Mouse (Mus musculus) stomach, postnatal 0 days (tissue): Measurements from ENCODE around the gene 1700016D06Rik. TPM values are rescaled to one million over a fixed set of nuclear protein-coding genes. Genes with fewer than 3 reads are reported as not detected.

Source experiments
- ATAC-seq: fragments of 200-750 bp; cut with Nextera tagmentation; 2 replicates; pipeline ENCODE4 v1.8.0; 2017; ENCODE audit not compliant: low FRiP score, low TSS enrichment
- DNase-seq: peaks from one replicate; pipeline ENCODE4 v3.0.0-alpha.2; 2016; ENCODE audit warnings: low spot score
- H3K27ac ChIP-seq: fragments of 300-500 bp; sonication (generic); replicated peaks from 2 replicates; pipeline ENCODE4 v1.5.1; 2014; ENCODE audit warnings: mild to moderate bottlenecking, control low read depth
- H3K27me3 ChIP-seq: fragments of 300-500 bp; sonication (generic); 2 replicates; pipeline ENCODE4 v1.6.1; 2014; ENCODE audit warnings: low read length; ENCODE audit not compliant: control insufficient read depth, insufficient read depth
- H3K36me3 ChIP-seq: fragments of 300-500 bp; sonication (generic); 2 replicates; pipeline ENCODE4 v1.6.1; 2014; ENCODE audit warnings: low read length, mixed read lengths; ENCODE audit not compliant: control insufficient read depth, insufficient read depth
- H3K4me1 ChIP-seq: fragments of 300-500 bp; sonication (generic); replicated peaks from 2 replicates; pipeline ENCODE4 v1.6.1; 2014; ENCODE audit warnings: antibody characterized with exemption; ENCODE audit not compliant: control insufficient read depth, insufficient read depth
- H3K4me2 ChIP-seq: fragments of 300-500 bp; sonication (generic); replicated peaks from 2 replicates; pipeline ENCODE4 v1.6.1; 2014; ENCODE audit warnings: low read depth, mild to moderate bottlenecking, control low read depth, moderate library complexity
- H3K4me3 ChIP-seq: fragments of 300-500 bp; sonication (generic); 2 replicates; pipeline ENCODE4 v1.5.1; 2014; ENCODE audit warnings: low read depth, low read length, control low read depth
- H3K9ac ChIP-seq: fragments of 300-500 bp; sonication (generic); 2 replicates; pipeline ENCODE4 v1.6.1; 2014; ENCODE audit warnings: mild to moderate bottlenecking, low read length, control low read depth, mixed read lengths
- H3K9me3 ChIP-seq: fragments of 300-500 bp; sonication (generic); 2 replicates; pipeline ENCODE4 v1.6.1; 2016; ENCODE audit warnings: low read length; ENCODE audit not compliant: control insufficient read depth
- CTCF ChIP-seq: IDR thresholded peaks from 2 replicates; pipeline ENCODE4 v1.5.1; 2016; ENCODE audit warnings: antibody characterized with exemption, low read depth, mild to moderate bottlenecking, moderate library complexity
- EP300 ChIP-seq: optimal IDR thresholded peaks from 2 replicates; pipeline ENCODE3; 2016; ENCODE audit warnings: antibody characterized with exemption
- WGBS: fragments of 180-500 bp; shearing (Covaris S2); extraction: QIAGEN DNeasy Blood & Tissue Kit; methylation state at CpG from one replicate; pipeline ENCODE4 v1.1.7; 2014; 5-methylcytosine and 5-hydroxymethylcytosine counted together
- microRNA-seq: library from miRNA; unstranded; fragments of <30 nt; microRNA quantifications from one replicate; pipeline ENCODE4, GENCODE M21; 2016
- polyA plus RNA-seq: library from polyadenylated mRNA; unstranded; fragments of >200 nt; fragmentation: Nextera tagmentation; extraction: Ambion mirVana; gene quantifications from 2 replicates; pipeline ENCODE4 v1.2.1, GENCODE M21; 2015

The 1700016D06Rik gene
- polyA plus RNA-seq, 1 experiment from 2014 or later, result not detected

- peak; percentile 60 for DNase-seq
- TF ChIP-seq CTCF, result peak; percentile 88
- no peak for TF ChIP-seq EP300
- Histone ChIP-seq H3K4me1 (no peaks in the 10 kb centered on the region), H3K27me3 (no peaks in the 10 kb centered on the region), H3K9ac (no peak overlapping the region), H3K27ac (no peak overlapping the region), H3K9me3 (no peaks in the 10 kb centered on the region), H3K36me3 (peaks cover 31% of the 10 kb centered on the region), H3K4me2 (no peak overlapping the region), H3K4me3 (no peak overlapping the region)
- WGBS, result 7% methylated on average over 1 of the region's 1 CpGs
- ATAC-seq, result no peak
Measured at GRCm38 (mm10) chr8:11616294-11616693, 84.6 kb downstream of the 1700016D06Rik start.

GRCm38 (mm10) chr8:11614126-11614835, 86.6 kb downstream of the 1700016D06Rik start:
- Histone ChIP-seq H3K9me3 (no peaks in the 10 kb centered on the region), H3K4me3 (no peak overlapping the region), H3K36me3 (peaks cover 29% of the 10 kb centered on the region), H3K27ac (no peak overlapping the region), H3K4me2 (no peak overlapping the region), H3K4me1 (no peaks in the 10 kb centered on the region), H3K27me3 (no peaks in the 10 kb centered on the region), H3K9ac (no peak overlapping the region)
- no peak for TF ChIP-seq EP300
- no peak for TF ChIP-seq CTCF
- 79% methylated on average over 6 of the region's 6 CpGs for WGBS
- ATAC-seq (no peak), DNase-seq (no peak)

GRCm38 (mm10) chr8:11608848-11609247, 92.0 kb downstream of the 1700016D06Rik start:
- no peaks in the 10 kb centered on the region for H3K9me3 ChIP-seq
- no peak for TF ChIP-seq CTCF
- H3K27me3 ChIP-seq, result no peaks in the 10 kb centered on the region
- no peak overlapping the region for H3K4me3 ChIP-seq
- H3K4me1 ChIP-seq, result no peaks in the 10 kb centered on the region
- ATAC-seq (no peak), DNase-seq (no peak)
- no peak overlapping the region for H3K4me2 ChIP-seq
- H3K9ac ChIP-seq, result no peak overlapping the region
- no peak overlapping the region for H3K27ac ChIP-seq
- H3K36me3 ChIP-seq, result peaks cover 16% of the 10 kb centered on the region
- WGBS, result 97% methylated on average over 9 of the region's 9 CpGs

Small RNAs within 50 kb of the gene (microRNA-seq; reads per million reads assigned to microRNA genes)
- gene Mir7238, result not detected

Other genes starting within 250 kb of the 1700016D06Rik start
- gene Rab20, start 222.4 kb downstream of the 1700016D06Rik start, polyA plus RNA-seq, result 9.6 and 9.9 TPM in 2 replicates
- 79.1 and 84.8 TPM in 2 replicates for gene Naxd, start 203.6 kb downstream of the 1700016D06Rik start, polyA plus RNA-seq
- gene Cars2, start 150.3 kb downstream of the 1700016D06Rik start, polyA plus RNA-seq, result 11.7 and 13.1 TPM in 2 replicates
- gene Ing1, start 145.5 kb downstream of the 1700016D06Rik start, polyA plus RNA-seq, result 23.1 and 23.2 TPM in 2 replicates
- 27.9 and 29.3 TPM in 2 replicates for gene Ankrd10, start 65.3 kb downstream of the 1700016D06Rik start, polyA plus RNA-seq
- 12.6 and 13.7 TPM in 2 replicates for gene Arhgef7, start 26.7 kb upstream of the 1700016D06Rik start, polyA plus RNA-seq
- not detected in 2 replicates for gene Tex29, start 139.4 kb upstream of the 1700016D06Rik start, polyA plus RNA-seq